Mouse (Mus musculus) naive thymus-derived CD4-positive, alpha-beta T cell, adult 2 months (primary cell): ENCODE data around the gene Tesc.

Experiments used
- DNase-seq: peaks from one replicate; pipeline ENCODE4 v3.0.0-alpha.2; 2011; ENCODE audit warnings: low read depth

The Tesc gene

DNA sequence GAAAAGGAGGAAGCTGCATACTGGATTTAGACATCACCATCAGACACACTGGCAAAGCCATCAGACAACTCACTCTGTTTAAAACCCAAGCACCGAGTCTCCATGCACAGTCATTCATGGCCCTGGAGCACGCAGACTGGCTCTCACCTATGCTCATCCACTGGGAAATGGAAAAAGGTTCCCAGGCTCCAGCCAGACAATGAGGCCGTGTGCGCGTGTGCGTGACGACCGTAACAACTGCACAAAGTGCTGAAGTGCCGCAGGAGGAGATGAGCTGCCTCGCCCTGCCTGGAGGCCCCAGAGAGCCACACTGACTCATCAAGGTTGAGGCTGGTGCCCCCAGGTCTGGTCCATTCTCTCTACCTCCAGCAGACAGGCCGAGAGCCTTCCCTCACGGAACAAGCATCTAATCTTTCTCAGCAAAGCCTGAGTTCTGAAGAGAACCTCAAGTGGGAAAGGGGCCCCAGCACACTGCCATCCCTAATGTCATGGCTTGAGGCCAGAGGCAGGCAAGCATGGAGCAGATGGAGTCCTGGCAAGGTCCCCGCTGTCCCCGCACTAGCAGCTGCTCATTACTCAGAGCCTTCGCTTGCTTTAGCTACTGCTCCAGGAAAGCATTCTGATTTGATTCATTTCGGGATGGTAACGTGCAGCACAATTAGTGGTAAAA, 80.7 kb downstream of the Tesc start:
- DNase-seq, result no peak

DNA sequence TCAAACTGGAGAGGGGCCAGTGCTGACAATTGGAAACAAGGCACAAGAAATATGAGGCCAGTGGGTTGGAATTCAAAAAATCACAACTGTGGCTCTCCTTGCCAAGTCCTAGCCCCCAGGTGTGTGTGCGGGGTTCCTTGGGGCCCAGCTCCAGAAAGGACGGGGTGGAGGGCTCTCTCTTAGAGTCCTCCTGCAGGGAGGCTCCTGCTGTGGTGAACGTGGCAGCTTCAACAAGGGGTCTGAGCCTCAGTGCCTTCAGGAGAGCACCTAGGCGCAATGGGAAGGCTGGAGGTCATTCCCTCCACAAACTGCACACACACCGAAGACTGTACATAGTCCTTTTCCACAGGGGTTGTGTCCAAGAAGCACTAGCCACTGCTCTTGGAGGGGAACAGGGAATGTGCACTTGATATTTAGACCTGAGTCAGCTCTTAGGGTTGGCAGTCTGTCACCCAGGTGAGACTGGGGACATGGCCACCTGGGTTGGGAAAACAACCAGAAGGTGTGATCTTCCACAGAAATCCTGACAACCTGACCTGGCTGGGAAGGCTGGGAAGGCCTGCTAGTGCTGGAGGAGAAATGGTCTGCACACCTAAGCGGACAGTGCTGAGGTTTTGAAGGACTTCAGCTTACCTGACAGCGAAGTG, 81.4 kb downstream of the Tesc start:
- DNase-seq, result no peak
